Mouse (Mus musculus): Measurements from ENCODE around the gene Dnajc11.

Gene Dnajc11

DNA sequence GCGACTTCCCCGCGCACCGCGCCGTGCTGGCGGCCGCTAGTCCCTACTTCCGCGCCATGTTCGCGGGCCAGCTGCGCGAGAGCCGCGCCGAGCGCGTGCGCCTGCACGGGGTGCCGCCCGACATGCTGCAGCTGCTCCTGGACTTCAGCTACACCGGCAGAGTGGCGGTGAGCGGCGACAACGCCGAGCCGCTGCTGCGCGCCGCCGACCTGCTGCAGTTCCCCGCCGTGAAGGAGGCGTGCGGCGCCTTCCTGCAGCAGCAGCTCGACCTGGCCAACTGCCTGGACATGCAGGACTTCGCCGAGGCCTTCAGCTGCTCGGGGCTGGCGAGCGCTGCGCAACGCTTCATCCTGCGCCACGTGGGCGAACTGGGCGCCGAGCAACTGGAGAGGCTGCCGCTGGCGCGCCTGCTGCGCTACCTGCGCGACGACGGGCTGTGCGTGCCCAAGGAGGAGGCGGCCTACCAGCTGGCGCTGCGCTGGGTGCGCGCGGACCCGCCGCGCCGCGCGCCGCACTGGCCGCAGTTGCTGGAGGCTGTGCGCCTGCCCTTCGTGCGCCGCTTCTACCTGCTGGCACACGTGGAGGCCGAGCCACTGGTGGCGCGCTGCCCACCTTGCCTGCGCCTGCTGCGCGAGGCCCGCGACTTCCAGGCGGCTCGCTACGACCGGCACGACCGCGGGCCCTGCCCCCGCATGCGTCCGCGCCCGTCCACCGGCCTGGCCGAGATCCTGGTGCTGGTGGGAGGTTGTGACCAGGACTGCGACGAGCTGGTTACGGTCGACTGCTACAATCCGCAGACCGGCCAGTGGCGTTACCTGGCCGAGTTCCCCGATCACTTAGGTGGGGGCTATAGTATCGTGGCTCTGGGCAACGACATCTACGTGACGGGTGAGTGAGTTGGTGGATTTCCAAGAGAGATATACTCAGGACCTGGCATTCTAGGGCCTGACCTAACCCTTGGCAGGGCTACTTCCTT lies 75.9 kb downstream of the Dnajc11 start:
- in situ Hi-C loops (cut with MboI) = no loop called here

DNA sequence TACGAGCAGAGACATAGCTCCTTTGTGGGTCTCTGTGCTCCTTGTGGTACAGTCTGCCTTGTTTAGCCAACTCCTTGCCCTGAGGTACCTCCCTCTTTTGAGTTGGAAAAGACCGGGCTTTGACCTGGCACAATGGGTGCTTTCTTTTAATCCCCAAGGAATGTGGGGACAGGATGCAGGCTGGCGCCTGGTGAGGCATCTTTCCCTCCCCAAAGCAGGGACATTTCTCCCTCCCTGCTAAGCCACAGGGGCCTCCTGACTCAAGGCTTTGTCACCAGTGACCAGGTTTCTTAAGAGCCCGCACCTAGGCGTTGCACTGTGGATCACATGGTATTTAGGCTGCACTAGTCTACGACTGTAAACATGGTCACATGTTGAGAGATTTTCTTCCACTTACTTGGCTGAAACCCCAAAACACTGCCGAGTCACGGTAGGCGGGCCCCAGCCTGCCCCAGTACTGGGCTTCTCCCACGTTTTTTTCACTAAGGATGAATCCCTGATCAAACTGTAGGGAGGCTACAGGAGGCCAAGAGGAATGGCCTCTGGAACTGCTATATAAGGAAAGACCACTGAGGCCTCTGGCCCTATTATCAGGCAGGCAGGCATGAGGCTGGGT lies 76.7 kb downstream of the Dnajc11 start:
- in situ Hi-C loops (cut with MboI) = no loop called here

DNA sequence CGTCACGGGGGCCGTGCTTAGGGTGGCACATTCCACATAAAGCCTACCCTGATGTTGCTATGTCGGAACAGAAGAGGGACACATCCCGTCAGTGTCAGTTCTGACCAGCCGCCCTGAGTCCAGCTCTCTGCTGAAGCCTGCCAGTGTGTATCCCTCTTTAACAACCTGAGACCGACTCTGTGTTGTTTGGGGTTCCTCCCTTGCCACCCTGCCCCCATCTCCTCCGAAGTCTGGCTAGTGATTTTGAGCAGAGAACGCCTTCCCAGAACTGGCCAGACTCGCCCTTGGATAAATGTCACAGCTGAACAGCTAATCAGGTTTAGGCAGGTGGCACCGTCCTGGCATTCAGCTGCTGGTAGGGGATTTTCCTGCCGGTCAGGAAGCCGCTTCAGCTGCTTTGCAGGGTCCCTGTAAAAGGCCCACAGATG lies 77.2 kb downstream of the Dnajc11 start:
- in situ Hi-C loops (cut with MboI) = no loop called here

DNA sequence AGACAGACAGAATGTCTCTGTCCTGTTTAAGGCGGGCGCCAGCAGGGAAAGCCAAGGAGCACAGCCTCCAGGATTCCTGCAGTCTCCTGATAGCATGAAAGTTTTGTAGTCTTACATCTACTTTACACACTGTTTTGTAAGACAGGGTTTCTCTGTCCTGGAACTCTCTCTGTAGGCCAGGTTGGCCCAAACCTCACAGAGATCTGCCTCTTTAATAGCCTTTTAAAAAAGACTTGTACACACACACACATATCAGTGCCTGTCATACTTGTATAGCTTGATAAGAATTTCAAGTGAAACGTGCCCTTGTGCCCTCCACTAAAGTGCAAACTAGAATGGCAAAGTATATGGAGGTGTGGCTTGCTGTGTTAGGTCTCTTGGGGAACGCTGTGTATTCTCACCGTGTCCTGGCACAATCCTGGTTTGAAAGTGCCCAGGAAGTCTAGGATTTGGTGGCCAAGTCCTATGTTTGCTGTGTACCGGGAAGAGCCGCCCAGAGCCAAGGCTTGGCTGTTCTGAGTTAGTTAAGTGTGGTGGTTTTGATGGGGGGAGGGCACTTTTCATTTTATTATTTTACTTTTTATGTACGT lies 77.8 kb downstream of the Dnajc11 start:
- in situ Hi-C loops (cut with MboI) = no loop called here

DNA sequence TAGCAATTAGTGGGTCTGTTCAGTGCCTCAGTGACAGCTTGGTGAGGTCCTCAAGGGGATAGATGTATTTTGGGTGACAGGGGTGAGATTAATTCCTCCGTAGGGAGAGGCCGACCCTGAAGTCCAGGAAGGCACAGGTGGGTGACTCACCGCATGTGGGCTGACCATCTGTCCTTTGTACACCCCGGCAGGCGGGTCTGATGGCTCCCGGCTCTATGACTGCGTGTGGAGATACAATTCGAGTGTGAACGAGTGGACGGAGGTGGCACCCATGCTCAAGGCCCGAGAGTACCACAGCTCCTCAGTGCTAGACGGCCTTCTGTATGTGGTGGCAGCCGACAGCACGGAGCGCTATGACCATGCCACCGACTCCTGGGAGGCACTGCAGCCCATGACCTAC lies 78.6 kb downstream of the Dnajc11 start:
- in situ Hi-C loops (cut with MboI) = no loop called here

DNA sequence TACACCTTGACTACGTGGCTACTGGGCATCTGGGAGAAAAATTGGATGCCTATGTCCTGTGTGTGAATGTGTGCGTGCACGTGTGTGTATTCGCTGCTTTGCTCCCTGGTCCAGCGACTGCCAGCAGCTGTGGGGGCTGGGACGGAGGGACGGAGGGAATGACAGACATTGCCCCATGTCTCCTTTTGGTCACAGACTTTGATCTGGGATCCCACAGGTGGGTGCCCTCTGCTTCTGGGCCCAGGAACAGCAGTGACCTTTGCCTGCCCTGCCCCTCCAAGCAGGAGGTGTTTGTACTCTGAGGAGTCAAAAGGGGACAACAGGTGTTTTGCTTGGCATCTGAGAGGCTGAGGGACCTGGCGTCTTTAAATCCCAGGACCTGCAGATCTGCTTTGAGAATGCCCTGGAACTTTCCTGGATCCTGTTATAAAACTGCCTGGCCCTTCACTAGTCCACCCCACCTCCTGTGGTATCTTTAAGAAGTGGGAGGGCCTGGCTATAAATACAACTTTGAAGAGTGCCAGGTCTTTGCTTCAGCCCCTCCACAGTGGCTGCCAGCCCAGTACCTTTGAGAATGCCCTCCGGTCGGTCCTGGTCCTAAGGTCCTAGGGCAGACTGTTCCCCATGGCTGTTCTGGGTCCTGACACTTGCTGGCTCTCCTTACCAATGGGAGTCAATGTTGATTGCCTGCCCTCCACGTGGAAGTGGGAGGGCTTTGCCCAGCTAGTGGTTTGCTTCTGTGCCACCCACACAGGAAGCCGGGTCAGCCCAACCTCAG lies 79.7 kb downstream of the Dnajc11 start:
- in situ Hi-C loops (cut with MboI) = no loop called here

DNA sequence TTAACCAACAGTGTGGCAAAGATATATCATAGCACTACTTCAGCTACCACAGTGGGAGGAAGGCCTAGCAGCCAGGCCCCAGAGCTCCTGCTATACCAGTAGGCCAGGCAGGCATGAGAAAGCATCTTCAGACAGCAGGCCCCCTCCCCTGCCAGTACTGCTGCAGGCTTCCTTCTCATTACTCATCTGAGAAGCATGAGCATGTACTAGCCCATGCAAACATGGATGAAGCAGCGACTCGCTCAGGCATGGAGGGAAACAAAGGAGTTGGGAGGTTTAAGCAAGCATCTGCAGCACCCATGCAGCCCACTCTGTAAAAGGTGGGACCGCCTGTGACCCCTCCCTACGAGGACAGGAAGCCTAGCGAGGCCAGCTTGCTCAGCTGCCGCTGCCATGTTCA lies 85.6 kb downstream of the Dnajc11 start:
- in situ Hi-C loops (cut with MboI) = no loop called here

DNA sequence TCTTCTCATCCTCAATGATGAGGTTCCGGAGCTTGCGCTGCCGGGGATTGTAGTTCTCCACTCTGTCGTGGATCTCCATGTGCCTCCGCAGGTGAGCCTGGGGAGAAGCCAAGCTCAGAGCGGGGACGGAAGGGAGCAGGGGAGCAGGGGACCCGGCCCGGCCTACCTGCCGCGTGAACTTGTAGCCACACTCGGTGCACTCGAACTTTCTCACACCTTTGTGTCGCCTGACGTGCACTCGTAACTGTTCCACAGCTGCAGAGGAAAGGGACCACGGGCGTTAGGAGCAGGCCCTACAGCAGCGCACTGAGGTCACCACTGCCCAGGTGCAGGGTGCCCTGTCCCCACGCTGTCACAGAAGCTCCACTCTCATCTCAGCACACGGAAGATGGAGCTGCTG lies 86.5 kb downstream of the Dnajc11 start:
- in situ Hi-C loops (cut with MboI) = no loop called here

DNA sequence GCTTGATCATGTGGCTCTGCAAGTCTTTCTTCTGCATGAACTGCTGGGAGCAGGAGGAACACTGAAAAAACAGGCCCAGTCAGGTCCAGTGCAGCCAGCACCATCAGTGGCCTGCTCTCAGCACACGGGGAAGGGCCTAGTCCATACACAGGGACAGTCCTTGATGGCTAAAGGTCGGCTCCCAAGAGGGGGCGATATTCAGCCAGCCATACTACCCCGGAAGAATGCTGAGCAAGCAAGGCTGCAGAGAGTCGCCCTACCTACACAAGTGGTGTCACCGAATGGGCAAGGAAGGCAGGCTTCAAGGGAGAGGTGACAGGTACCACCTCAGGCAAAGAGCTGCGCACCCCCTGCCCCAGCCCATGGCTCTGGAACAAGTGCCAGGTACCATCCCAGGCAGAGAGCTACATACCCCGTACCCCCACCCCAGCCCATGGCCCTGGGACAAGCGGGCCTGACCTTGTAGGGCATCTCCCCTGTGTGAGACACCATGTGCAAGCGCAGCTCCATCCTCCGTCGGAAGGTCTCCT lies 88.1 kb downstream of the Dnajc11 start:
- in situ Hi-C loops (cut with MboI) = no loop called here

DNA sequence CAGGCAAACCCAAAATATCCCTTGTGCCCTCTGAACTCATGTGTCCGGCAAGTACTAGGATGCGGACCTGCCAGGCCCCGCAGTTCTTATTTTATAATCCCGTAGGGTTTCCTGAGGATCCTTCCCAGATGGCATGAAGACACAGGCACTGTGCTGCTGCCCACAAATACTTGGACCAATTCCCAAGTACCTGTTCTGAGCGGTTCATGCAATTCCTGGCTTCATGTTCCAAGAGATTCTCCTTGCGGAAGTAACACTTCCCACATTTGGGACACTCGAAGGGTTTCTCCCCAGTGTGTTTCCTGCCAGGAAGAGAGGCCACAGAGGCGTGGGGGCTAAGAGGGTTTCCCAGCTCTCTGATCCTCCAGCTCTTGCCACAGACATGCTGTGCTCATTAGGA lies 89.0 kb downstream of the Dnajc11 start:
- in situ Hi-C loops (cut with MboI) = no loop called here

DNA sequence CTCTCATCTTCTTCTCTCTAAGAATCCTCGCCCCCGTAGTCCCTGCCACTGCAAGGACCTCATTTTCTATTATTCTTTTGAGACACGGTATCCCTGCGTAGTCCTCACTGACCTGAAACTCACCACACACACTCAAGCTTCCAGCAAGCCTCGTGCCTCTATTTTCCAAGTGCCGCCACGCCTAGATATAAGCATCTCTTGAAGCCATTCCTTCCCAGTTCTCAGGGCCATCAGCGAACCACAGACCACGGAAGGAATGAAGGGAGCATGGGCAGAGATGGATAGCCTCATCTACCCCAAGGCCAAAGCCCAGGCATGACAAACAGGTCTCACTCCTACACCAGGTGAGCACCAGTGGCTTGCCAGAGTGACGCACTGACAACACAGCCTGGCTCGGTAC lies 91.0 kb downstream of the Dnajc11 start:
- in situ Hi-C loops (cut with MboI) = no loop called here

DNA sequence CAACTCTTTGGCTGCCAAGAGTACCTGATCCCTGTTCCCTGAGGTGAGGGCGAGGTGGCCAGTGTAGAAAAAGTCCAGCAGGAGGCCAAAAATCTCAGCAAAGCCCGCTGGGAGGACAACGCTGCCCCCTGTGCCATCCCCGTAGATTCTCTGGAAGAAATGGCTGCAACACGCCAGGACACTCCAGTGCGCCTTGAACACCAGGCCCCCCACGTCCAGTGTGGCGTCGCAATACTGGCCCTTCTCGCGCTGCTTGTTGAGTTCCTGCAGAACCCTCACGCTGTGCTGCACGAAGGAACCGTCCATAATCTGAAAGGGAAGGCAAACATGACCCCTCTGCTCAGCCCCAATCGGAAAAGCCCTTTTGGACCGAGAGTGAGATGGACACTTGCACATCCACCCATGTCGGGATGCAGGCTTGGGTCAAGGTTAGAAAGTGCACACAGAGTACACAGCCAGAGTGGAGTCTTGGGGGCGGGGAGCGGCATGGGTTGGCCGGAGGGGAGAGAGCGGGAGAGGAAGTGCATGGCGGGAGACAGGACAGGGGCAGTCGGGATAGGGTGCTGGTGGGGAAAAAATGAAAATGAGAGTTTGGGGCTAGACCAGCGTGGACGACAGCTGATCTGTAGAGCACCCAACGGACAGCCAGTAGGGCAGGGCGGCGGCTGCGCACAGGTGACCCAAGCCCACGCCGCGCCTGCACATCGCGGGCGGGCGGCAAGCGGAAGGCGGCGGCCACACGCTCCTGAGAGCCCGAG lies 93.4 kb downstream of the Dnajc11 start:
- in situ Hi-C loops (cut with MboI) = no loop called here

DNA sequence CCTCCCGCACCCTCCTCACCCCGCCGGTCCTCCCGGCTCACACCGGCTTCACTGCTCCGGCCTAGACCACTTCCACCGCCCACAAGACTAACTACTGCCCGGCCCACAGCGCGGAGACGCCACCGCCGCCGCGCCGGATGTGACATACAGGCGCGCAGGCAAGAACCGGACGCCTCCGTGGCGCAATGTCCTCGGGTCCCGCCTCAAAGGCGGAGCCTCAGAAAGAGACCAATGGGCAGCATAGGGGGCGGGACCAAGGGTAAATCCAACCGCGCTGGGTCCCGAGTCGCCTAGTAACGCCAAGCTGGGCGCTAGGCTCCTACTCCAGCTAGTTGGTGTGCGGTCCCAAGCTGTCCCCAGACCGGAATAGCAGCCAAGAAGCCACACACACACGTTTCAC lies 94.0 kb downstream of the Dnajc11 start, which contains the start of gene Zbtb48:
Zbtb48 (minus strand) TSS at position 148 of the 400 bp plus-strand sequence.
- in situ Hi-C loops (cut with MboI) = no loop called here

DNA sequence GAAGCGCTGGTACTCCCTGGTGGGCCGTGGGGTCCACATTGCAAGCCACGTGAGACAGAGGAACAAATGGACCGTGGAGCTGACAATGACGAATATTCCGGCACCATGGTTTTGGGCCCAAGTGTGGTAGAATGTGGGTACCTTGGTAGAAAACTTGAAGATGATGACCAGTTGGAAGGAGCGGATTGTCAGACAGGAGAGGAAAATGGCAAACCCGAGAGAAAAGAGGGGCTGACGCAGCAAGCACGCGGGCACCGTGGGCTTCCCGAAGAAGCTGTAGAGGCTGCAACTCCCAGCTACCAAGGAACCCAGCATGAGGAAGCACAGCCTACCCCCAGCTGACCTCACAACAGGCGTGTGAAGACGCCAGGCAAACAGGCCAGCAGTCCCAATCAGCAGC lies 95.0 kb downstream of the Dnajc11 start:
- in situ Hi-C loops (cut with MboI) = no loop called here

DNA sequence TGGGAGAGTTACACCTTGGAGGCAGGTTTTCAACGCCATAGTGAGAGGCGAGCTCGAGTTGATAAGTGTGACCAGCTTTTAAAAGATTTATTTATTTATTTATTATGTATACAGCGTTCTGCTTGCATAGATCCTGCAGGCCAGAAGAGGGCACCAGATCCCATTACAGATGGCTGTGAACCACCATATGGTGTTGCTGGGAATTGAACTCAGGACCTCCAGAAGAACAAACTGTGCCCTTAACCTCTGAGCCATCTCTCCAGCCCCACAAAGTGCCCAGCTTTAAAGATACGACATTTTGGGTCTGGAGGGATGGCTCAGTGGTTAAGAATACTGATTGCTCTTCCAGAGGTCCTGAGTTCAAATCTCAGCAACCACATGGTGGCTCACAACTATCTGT lies 95.6 kb downstream of the Dnajc11 start:
- in situ Hi-C loops (cut with MboI) = no loop called here

DNA sequence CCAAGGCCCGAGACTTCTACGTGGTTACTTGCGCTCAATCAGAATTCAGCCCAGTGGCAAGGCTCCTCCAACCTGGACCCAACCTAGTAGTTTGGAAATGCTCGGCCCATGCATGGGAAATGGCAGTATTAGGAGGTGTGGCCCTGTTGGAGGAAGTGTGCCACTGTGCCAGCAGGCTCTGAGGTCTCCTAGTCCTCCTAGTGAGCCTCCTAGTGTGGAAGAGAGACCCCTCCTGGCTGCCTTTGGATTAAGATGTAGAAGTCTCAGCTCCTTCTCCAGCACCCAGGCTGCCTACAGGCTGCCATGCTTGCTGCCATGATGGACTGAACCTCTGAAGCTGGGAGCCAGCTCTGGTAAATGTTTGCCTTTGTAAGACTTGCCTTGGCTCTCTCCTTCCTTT lies 96.5 kb downstream of the Dnajc11 start:
- in situ Hi-C loops (cut with MboI) = no loop called here
